Mouse (Mus musculus): ENCODE results near the gene AW551984.

The AW551984 gene

DNA sequence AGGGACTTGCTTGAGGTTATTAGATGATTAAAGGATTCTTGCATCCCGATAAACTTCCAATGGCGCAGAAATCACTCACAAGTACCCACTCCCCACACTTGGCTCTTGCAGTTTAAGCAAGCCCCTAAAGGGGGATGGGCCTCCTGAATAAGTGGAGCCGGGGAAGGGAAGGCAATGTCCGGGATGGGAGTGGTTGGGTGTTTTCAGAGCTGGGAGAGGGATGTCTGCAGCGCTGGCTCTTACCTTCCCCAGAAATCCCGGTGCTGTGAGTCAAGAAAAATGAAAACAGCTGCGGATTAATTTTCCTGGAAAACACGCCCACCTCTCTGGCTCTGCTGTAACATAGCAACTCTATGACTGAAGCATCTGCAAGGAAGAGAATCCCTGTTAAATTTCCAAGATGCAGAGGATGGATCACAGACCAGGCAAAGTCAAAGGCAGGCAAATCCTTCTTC is at the start of gene AW551984:
AW551984 (minus strand) TSS at position 405 of the 455 bp plus-strand sequence.
- DNase-seq (ENCODE audit: low read depth), result no peak

GRCm38 (mm10) chr9:39647382-39647781 is 43.2 kb upstream of the AW551984 start:
- no peak for DNase-seq (ENCODE audit: low read depth)

DNA sequence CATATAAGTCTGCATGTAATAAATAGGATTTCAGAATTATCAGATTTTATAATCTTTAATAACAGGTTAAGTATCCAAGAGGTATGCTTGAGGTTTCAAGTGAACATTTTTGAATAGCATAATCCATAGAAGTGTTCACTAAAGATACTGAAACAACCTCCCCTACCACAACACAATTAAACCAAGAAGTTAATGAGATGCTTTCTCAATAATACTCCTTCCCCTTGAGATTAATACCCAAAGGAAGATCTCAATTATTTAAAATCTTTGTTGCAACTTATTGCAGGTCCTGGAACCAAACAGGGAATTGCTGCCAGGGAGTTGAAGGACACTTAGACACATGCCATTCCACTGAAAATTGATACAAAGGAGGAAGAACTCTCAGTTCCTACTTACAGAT is 40.6 kb upstream of the AW551984 start, which contains the start of gene Olfr961:
Olfr961 (plus strand) TSS at position 301 of the 400 bp plus-strand sequence.
- no peak for DNase-seq (ENCODE audit: low read depth)

- DNase-seq (ENCODE audit: low read depth), result no peak
These were observed 29.9 kb upstream of the AW551984 start for GRCm38 (mm10) chr9:39633913-39634594.

GRCm38 (mm10) chr9:39629069-39629468 is 24.9 kb upstream of the AW551984 start:
- no peak for DNase-seq (ENCODE audit: low read depth)

- DNase-seq (ENCODE audit: low read depth), result no peak
These were observed 20.5 kb upstream of the AW551984 start for GRCm38 (mm10) chr9:39624711-39625110.

DNA sequence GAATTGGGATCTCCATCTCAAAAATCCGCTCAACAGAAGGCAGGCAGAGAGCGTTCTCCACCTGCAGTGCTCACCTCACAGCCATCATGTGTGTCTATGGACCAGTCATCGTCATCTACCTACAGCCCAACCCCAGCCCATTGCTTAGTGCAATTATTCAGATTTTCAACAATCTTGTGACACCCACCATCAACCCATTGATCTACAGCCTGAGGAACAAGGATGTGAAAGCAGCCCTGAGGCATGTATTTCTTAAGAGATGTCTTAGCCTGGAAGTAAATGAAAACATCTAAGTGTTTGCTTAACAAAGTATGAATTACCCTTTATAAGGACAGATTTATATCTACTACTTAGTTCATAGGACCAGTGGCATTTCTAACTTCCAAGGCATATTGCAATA is 19.6 kb upstream of the AW551984 start:
- no peak for DNase-seq (ENCODE audit: low read depth)

- no peak for DNase-seq (ENCODE audit: low read depth)
These were observed 16.9 kb upstream of the AW551984 start, which contains the start of gene Olfr960 for GRCm38 (mm10) chr9:39621073-39621472. TSS of gene Olfr960 (plus strand) at chr9:39621373.

- DNase-seq (ENCODE audit: low read depth), result no peak
These were observed 7.8 kb upstream of the AW551984 start for GRCm38 (mm10) chr9:39611953-39612352.

- DNase-seq (ENCODE audit: low read depth), result no peak
These were observed 6.2 kb upstream of the AW551984 start, which contains the start of gene Olfr148 for GRCm38 (mm10) chr9:39610355-39610754. TSS of gene Olfr148 (plus strand) at chr9:39610655.

DNA sequence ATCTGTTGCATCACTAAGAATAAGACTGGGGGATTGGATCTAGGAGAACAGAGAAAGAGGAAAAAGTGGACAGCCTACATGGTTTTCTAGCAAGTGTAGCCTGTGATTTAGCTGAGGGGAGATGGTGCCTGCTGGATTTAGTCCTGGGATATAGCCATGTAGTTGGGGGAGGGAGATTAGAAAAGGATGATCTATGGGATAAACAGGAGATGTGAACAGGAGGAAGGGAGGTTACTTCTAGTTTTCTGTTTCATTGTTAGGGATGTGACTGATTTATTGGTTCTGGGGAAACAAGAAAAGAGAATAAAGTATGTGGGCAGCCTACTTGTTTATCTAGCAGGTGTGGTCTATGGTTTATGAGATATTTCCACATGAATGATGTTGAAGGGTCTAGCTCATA is 4.3 kb upstream of the AW551984 start:
- no peak for DNase-seq (ENCODE audit: low read depth)

DNA sequence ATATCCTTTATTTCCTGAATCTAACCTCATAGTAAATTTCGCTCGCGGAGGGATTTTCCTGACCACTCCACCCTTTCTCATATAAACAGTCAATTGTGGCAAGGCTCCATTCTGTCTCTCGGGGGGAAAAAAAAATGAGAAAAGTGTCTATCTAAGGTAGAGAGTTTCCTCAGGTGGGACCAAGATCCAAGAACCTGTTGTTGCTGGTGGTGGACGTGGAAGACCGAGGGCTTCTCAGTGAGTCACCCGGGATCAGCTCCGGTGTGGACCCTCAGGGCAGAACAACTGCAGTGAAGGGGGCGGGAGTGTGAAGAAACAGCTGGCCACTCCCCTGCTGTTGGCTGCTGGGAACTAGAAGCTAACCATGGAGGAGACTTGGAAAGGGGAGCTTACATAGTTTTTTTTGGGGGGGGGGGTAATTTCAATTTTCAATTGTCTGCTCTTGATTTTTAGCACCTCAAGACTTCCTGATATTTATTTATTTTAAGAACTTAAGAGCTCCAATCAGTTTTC is 814 bp downstream of the AW551984 start:
- DNase-seq (ENCODE audit: low read depth), result no peak

GRCm38 (mm10) chr9:39602536-39603332 is 1.5 kb downstream of the AW551984 start:
- DNase-seq (ENCODE audit: low read depth), result no peak

GRCm38 (mm10) chr9:39577050-39577449 is 27.2 kb downstream of the AW551984 start:
- no peak for DNase-seq (ENCODE audit: low read depth)

GRCm38 (mm10) chr9:39575469-39575868 is 28.7 kb downstream of the AW551984 start, which contains the start of gene Olfr959:
TSS of gene Olfr959 (minus strand) at chr9:39575569.
- no peak for DNase-seq (ENCODE audit: low read depth)

DNA sequence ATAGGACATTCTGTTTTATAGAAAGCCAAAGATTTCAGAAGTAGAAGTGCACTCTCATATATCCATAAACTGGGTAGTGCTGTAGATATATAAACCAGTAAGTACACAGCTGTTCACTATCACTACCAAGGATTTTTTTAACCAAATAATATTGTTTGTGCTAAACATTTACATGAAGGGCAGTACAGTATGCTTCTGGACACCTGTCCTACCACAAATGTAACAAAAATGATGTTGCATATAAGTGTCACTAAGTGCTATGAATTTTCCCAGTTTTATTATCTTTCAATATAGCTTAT is 45.9 kb downstream of the AW551984 start:
- no peak for DNase-seq (ENCODE audit: low read depth)

GRCm38 (mm10) chr9:39557529-39558348 is 46.5 kb downstream of the AW551984 start:
- DNase-seq (ENCODE audit: low read depth), result no peak

DNA sequence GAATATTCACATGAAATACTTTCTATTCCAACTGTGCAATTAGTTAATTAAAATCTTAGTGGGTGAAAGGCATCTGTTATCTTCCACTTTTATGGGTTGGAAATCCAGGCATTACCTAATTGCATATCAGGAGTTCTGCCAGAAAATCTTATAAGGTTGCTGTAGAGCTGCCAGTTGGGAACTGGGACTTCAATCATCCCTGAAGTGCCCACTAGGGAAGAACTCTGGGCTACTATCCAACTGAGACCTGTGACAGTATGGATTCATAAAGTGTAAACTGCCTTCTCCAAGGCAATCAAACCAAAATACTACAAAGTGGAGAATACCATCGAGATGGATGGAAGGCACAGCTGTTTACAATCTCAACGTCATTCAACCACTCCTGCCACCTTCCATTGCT is 50.3 kb downstream of the AW551984 start, which contains the start of gene Olfr958:
Olfr958 (minus strand) TSS at position 109 of the 400 bp plus-strand sequence.
- DNase-seq (ENCODE audit: low read depth), result no peak

GRCm38 (mm10) chr9:39550806-39551205 is 53.4 kb downstream of the AW551984 start:
- DNase-seq (ENCODE audit: low read depth), result peak; percentile 0
